Mouse (Mus musculus) ES-E14 (cell line): Measurements from ENCODE around the gene Cacna1g. TPM values are rescaled to one million over a fixed set of nuclear protein-coding genes. Genes with fewer than 3 reads are reported as not detected.

ENCODE experiments used
- DNase-seq: peaks from one replicate; pipeline ENCODE4 v3.0.0-alpha.2; 2013; ENCODE audit warnings: low read depth, low spot score
- H3K27ac ChIP-seq: 2 replicates; pipeline ENCODE4 v1.5.1; 2012; ENCODE audit warnings: low read depth, mild to moderate bottlenecking, low read length, moderate library complexity, mixed read lengths; ENCODE audit not compliant: poor library complexity, insufficient read depth, severe bottlenecking
- H3K36me3 ChIP-seq: 2 replicates; pipeline ENCODE4 v1.6.1; 2012; ENCODE audit warnings: mild to moderate bottlenecking, low read length, moderate library complexity, mixed read lengths; ENCODE audit not compliant: control insufficient read depth, poor library complexity, insufficient read depth, severe bottlenecking
- H3K4me1 ChIP-seq, 2 experiments: fragments of 150-350 bp in 1 of 2; sonication (generic) in 1 of 2; 2 replicates each; pipeline ENCODE4 v1.6.1; 2012; ENCODE audit warnings: low read length in 2 of 2, mild to moderate bottlenecking in 1 of 2, mixed read lengths in 1 of 2; ENCODE audit not compliant: control insufficient read depth in 2 of 2, insufficient read depth in 2 of 2, poor library complexity in 1 of 2
- H3K4me3 ChIP-seq, 2 experiments: fragments of 150-350 bp in 1 of 2; sonication (generic) in 1 of 2; 2 replicates each; pipeline ENCODE4 v1.5.1; 2012; ENCODE audit warnings: low read length in 2 of 2, low read depth in 1 of 2, mild to moderate bottlenecking in 1 of 2, mixed read lengths in 1 of 2; ENCODE audit not compliant: insufficient read depth in 1 of 2, poor library complexity in 1 of 2, severe bottlenecking in 1 of 2
- H3K9ac ChIP-seq: 2 replicates; pipeline ENCODE4 v1.6.1; 2012; ENCODE audit warnings: low read depth, mild to moderate bottlenecking, low read length, mixed read lengths; ENCODE audit not compliant: poor library complexity, insufficient read depth, severe bottlenecking
- H3K9me3 ChIP-seq: fragments of 150-350 bp; sonication (generic); 2 replicates; pipeline ENCODE4 v1.6.1; 2012; ENCODE audit warnings: low read depth, mild to moderate bottlenecking, low read length; ENCODE audit not compliant: control insufficient read depth, insufficient read depth
- CHD2 ChIP-seq: IDR thresholded peaks from 2 replicates; pipeline ENCODE4 v1.6.1; 2014; ENCODE audit warnings: mild to moderate bottlenecking, low read depth, low read length, inconsistent platforms
- HCFC1 ChIP-seq: IDR thresholded peaks from 2 replicates; pipeline ENCODE4 v1.6.1; 2012; ENCODE audit warnings: low read length, inconsistent platforms, borderline replicate concordance; ENCODE audit not compliant: insufficient read depth
- MAFK ChIP-seq: IDR thresholded peaks from 2 replicates; pipeline ENCODE4 v1.6.1; 2014; ENCODE audit warnings: mild to moderate bottlenecking, low read depth, low read length, inconsistent platforms; ENCODE audit not compliant: insufficient read depth
- ZC3H11A ChIP-seq: IDR thresholded peaks from 2 replicates; pipeline ENCODE4 v1.6.1; 2012; ENCODE audit warnings: low read depth, mild to moderate bottlenecking, inconsistent platforms, low read length, borderline replicate concordance
- ZNF384 ChIP-seq: IDR thresholded peaks from 2 replicates; pipeline ENCODE4 v1.6.1; 2012; ENCODE audit warnings: low read depth, low read length, inconsistent platforms
- in situ Hi-C, 2 experiments: fragments of 600-800 bp; cut with MboI; formaldehyde crosslinking; loops; one replicate each; pipeline ENCODE4 v1.15.1; 2025; ENCODE audit warnings: low sequenced_read_pairs in 2 of 2, inconsistent platforms in 1 of 2; ENCODE audit not compliant: unreplicated experiment in 2 of 2
- total RNA-seq: library from RNA; depleted of rRNA; stranded (reverse); fragments of 300-350 nt; gene quantifications from 2 replicates; pipeline ENCODE4 v1.2.3, GENCODE M21; 2012

The Cacna1g gene
- total RNA-seq, 1 experiment: 2.2 TPM

DNA sequence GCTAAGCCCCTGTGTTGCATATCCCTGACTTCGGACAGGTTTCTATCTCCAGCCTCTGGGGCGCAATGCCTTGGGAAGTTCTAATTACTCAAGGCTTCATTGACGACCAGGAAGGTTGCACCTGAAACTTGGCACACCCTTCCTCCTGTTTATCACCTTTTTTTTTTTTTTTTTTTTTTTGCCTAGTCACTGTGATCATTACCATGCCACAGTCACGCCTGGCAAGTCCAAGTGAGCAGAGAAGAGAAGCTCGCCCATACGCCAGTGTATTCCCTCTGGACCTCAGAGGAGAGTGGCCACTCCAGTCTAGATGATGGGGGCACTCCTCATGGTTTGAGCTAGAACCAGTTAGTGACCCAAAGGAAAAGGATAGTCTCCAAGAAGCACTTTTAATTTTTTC, 83.2 kb downstream of the Cacna1g start:
- Histone ChIP-seq H3K9me3 (no peaks in the 10 kb centered on the region), H3K4me1 (no peaks in the 10 kb centered on the region), H3K27ac (no peak overlapping the region), H3K9ac (no peak overlapping the region), H3K4me3 (no peak overlapping the region), H3K36me3 (no peaks in the 10 kb centered on the region)
- in situ Hi-C loops: no loop called here
- TF ChIP-seq MAFK: no peak
- TF ChIP-seq CHD2: no peak
- no peak for DNase-seq

DNA sequence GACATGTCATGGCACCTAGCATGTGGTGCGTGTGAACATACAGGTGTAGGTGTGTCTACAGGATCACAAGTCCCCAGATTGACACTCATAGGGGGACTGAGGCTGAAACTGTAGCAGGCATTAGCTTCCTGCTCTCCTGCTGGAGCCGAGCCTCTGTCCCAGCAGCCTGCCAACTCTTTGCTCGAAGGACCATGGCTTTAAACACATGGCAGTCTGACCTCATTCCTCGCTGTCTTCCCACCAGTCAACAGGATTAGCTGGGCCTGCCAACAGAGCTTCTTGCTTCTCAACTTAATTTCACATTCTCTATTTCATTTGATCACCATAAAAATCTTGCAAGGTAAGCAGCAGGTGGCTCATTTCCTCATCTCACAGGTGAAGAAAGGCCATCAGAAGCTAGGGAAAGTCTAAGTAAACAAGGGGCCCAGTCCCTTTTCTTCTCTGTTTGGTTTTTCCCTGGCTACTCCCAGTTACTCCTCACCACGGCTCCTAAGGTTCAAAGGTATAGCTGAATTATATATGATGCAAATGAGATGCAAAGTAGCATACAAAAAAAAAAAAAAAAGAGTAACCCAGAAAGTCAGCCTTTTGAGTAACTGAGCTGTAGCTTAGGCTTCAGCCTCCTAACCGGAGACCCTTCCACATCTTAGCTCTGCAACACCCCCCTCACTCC, 84.1 kb downstream of the Cacna1g start:
- Histone ChIP-seq H3K9ac (no peak overlapping the region), H3K9me3 (no peaks in the 10 kb centered on the region), H3K4me1 (no peaks in the 10 kb centered on the region), H3K27ac (no peak overlapping the region), H3K36me3 (no peaks in the 10 kb centered on the region), H3K4me3 (no peak overlapping the region)
- no peak for TF ChIP-seq ZC3H11A
- TF ChIP-seq HCFC1: no peak
- no peak for TF ChIP-seq CHD2
- TF ChIP-seq ZNF384: no peak
- no peak for TF ChIP-seq MAFK
- in situ Hi-C loops: no loop called here
- DNase-seq: no peak

DNA sequence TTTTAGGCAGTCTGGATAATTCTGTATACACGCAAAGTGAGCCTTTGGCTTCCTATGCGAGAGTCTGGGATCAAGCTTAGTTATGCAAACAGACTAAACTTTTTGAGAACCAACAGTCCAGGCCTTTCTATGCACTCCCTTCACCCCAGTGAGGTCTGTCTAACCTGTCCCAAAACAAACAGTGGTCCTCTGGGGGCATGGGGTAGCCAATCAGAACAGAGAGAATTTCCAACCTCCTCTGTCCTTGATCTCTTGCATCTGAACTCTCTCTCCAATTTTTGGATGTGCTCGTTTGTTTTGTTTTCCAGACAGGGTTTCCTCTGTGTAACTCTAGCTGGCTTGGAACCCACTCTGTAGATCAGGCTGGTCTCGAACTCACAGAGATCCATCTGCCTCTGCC, 85.0 kb downstream of the Cacna1g start:
- TF ChIP-seq ZNF384: no peak
- TF ChIP-seq CHD2: no peak
- TF ChIP-seq MAFK: no peak
- no peak for TF ChIP-seq ZC3H11A
- TF ChIP-seq HCFC1: no peak
- Histone ChIP-seq H3K4me1 (no peaks in the 10 kb centered on the region), H3K9me3 (no peaks in the 10 kb centered on the region), H3K27ac (no peak overlapping the region), H3K36me3 (no peaks in the 10 kb centered on the region), H3K9ac (no peak overlapping the region), H3K4me3 (no peak overlapping the region)
- no peak for DNase-seq
- in situ Hi-C loops: no loop called here

DNA sequence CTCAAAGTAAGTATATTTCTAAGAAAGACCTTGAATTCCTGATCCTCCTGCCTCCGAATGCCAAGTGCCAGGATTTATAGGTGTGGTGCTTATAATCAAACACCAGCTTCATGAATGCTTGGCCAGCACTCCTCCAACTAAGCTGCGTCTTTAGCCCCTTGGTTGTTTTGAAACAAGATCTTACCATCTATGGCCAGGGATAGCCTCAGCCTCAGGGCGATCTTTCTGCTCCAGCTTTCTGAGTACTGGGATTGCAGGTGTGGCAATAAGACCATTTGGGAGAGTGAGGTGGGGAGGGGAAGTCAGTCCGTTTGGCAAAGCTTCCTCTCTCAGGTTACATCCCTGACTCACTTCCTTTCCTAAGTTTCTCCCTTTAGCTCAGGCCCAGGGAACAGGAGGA, 86.2 kb downstream of the Cacna1g start:
- in situ Hi-C loops: no loop called here
- Histone ChIP-seq H3K9me3 (no peaks in the 10 kb centered on the region), H3K4me1 (no peaks in the 10 kb centered on the region), H3K4me3 (no peak overlapping the region), H3K27ac (no peak overlapping the region), H3K36me3 (no peaks in the 10 kb centered on the region), H3K9ac (no peak overlapping the region)
- DNase-seq: no peak
- TF ChIP-seq MAFK (no peak), ZC3H11A (no peak), CHD2 (no peak), ZNF384 (no peak), HCFC1 (no peak)
